Mouse (Mus musculus): ENCODE data around the gene Ptges3l. TPM values are rescaled to one million over a fixed set of nuclear protein-coding genes. Genes with fewer than 3 reads are reported as not detected.

Gene Ptges3l
- polyA plus RNA-seq, 1 experiment from 2014 or later = 13.4 TPM

- Histone ChIP-seq H3K27ac (replicated peaks) (peak overlapping the region; percentile 94), H3K4me2 (replicated peaks; ENCODE audit: low read depth) (peak overlapping the region; percentile 90), H3K4me1 (replicated peaks; ENCODE audit: control insufficient read depth, insufficient read depth) (peaks cover 12% of the 10 kb centered on the region), H3K9ac (ENCODE audit: low read length) (peak overlapping the region; percentile 77), H3K9me3 (ENCODE audit: control insufficient read depth, low read length) (no peaks in the 10 kb centered on the region), H3K4me3 (ENCODE audit: low read depth, low read length) (peak overlapping the region; percentile 80), H3K36me3 (ENCODE audit: control insufficient read depth, insufficient read depth, low read length) (peaks cover 9% of the 10 kb centered on the region), H3K27me3 (ENCODE audit: control insufficient read depth, insufficient read depth, low read length) (no peaks in the 10 kb centered on the region)
- peak; percentile 80 for TF ChIP-seq EP300 (optimal IDR thresholded peaks at IDR 0.05)
- TF ChIP-seq CTCF (IDR thresholded peaks at IDR 0.05; ENCODE audit: low read depth) = peak; percentile 50
- DNase-seq (ENCODE audit: low spot score) = peak; percentile 80
- ATAC-seq (ENCODE audit: low FRiP score, low TSS enrichment) = peak; percentile 79
- under 1% methylated on average over 51 of the region's 51 CpGs for WGBS
Measured at GRCm38 (mm10) chr11:101465101-101465868, 40.2 kb upstream of the Ptges3l start.

DNA sequence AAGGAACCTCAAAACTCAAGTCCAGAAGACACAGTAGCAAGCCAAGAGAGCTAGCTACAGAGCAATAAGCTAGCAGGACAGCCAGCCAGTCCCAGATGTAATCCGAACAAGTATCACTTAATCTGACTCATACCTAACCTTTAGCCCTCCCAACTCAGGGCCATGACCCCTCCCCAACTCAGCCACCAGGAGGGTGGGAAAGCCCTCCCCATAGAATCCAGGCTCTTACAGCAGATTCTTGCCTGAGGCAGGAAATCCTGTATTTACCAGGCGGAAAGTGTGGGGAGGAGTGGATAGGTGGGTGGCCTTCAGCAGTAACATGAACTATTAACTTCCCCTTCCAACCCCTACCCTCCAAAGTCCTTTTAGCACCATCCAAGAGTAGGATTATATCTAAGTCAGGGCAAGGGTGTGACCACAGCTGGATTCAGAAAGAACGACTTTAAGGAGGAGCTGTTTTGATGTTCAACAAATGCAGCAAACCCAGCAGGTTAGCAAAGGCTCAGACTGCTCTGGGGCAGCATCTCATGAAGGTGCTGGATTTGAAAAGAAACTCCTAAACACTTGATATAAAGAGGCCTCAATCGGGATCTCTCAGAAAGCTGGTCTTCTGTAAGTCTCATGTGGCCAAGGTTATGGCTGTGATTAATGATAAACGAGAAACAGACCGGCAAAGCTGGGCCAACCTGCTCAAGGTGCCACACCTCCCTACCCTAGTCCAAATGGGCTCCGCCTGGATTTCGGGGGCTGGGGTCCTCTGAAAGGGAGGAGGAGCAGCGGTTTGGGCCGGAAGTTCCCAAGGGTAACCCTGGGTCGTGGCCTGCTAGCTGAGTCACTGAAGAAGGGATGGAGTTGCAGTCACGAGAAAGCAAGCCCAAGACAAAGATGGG is 39.3 kb upstream of the Ptges3l start, which contains the start of gene Rnd2:
Rnd2 (plus strand) TSS at position 789 of the 890 bp plus-strand sequence.
- peaks cover 12% of the 10 kb centered on the region for H3K4me1 ChIP-seq (replicated peaks; ENCODE audit: control insufficient read depth, insufficient read depth)
- H3K4me2 ChIP-seq (replicated peaks; ENCODE audit: low read depth) = peak within 1 kb of the TSS; percentile 90
- H3K9me3 ChIP-seq (ENCODE audit: control insufficient read depth, low read length) = no peaks in the 10 kb centered on the region
- peak within 1 kb of the TSS; percentile 77 for H3K9ac ChIP-seq (ENCODE audit: low read length)
- no peak for DNase-seq (ENCODE audit: low spot score)
- H3K4me3 ChIP-seq (ENCODE audit: low read depth, low read length) = peak within 1 kb of the TSS; percentile 80
- WGBS = 9% methylated on average over 12 of the region's 12 CpGs
- H3K27me3 ChIP-seq (ENCODE audit: control insufficient read depth, insufficient read depth, low read length) = no peaks in the 10 kb centered on the region
- no peak; the same call in 1 of the 2 replicates for ATAC-seq (ENCODE audit: low FRiP score, low TSS enrichment)
- peak within 1 kb of the TSS; percentile 94 for H3K27ac ChIP-seq (replicated peaks)
- peak; percentile 6 for TF ChIP-seq EP300 (optimal IDR thresholded peaks at IDR 0.05)
- no peak for TF ChIP-seq CTCF (IDR thresholded peaks at IDR 0.05; ENCODE audit: low read depth)
- peaks cover 11% of the 10 kb centered on the region for H3K36me3 ChIP-seq (ENCODE audit: control insufficient read depth, insufficient read depth, low read length)

GRCm38 (mm10) chr11:101462583-101463440 is 37.7 kb upstream of the Ptges3l start:
- Histone ChIP-seq H3K4me2 (replicated peaks; ENCODE audit: low read depth) (no peak overlapping the region), H3K9ac (ENCODE audit: low read length) (no peak overlapping the region), H3K36me3 (ENCODE audit: control insufficient read depth, insufficient read depth, low read length) (peaks cover 22% of the 10 kb centered on the region), H3K9me3 (ENCODE audit: control insufficient read depth, low read length) (no peaks in the 10 kb centered on the region), H3K27ac (replicated peaks) (no peak overlapping the region), H3K27me3 (ENCODE audit: control insufficient read depth, insufficient read depth, low read length) (no peaks in the 10 kb centered on the region), H3K4me1 (replicated peaks; ENCODE audit: control insufficient read depth, insufficient read depth) (peaks cover 12% of the 10 kb centered on the region), H3K4me3 (ENCODE audit: low read depth, low read length) (no peak overlapping the region)
- ATAC-seq (ENCODE audit: low FRiP score, low TSS enrichment) (no peak), DNase-seq (ENCODE audit: low spot score) (no peak)
- TF ChIP-seq CTCF (IDR thresholded peaks at IDR 0.05; ENCODE audit: low read depth) = no peak
- TF ChIP-seq EP300 (optimal IDR thresholded peaks at IDR 0.05) = no peak
- 28% methylated on average over 13 of the region's 13 CpGs for WGBS

DNA sequence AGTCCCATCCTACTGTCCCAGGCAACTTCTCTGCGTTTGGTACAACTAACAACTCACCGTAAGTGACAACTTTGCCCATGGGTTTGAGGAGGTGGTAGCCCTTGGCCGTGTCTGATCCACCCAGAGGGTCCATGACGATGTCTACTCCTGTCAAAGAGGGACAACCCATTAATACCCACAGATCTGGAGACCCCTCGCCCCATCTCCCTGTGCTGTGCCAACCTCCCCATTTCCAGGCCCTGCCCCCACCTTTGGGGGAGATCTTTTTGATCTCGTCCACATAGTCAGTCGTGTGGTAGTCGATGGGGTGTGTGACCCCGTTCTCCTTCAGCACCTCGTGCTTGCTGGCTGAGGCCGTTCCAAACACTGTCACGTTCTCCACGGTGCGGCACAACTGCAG is 37.0 kb upstream of the Ptges3l start:
- DNase-seq (ENCODE audit: low spot score) (no peak), ATAC-seq (ENCODE audit: low FRiP score, low TSS enrichment) (no peak)
- no peak overlapping the region for H3K4me3 ChIP-seq (ENCODE audit: low read depth, low read length)
- no peaks in the 10 kb centered on the region for H3K27me3 ChIP-seq (ENCODE audit: control insufficient read depth, insufficient read depth, low read length)
- H3K4me2 ChIP-seq (replicated peaks; ENCODE audit: low read depth) = no peak overlapping the region
- H3K9ac ChIP-seq (ENCODE audit: low read length) = no peak overlapping the region
- WGBS = 80% methylated on average over 14 of the region's 14 CpGs
- peaks cover 12% of the 10 kb centered on the region for H3K4me1 ChIP-seq (replicated peaks; ENCODE audit: control insufficient read depth, insufficient read depth)
- no peak overlapping the region for H3K27ac ChIP-seq (replicated peaks)
- no peaks in the 10 kb centered on the region for H3K9me3 ChIP-seq (ENCODE audit: control insufficient read depth, low read length)
- H3K36me3 ChIP-seq (ENCODE audit: control insufficient read depth, insufficient read depth, low read length) = peaks cover 23% of the 10 kb centered on the region
- TF ChIP-seq EP300 (optimal IDR thresholded peaks at IDR 0.05) = no peak
- TF ChIP-seq CTCF (IDR thresholded peaks at IDR 0.05; ENCODE audit: low read depth) = no peak

GRCm38 (mm10) chr11:101460321-101460720 is 35.2 kb upstream of the Ptges3l start:
- Histone ChIP-seq H3K4me2 (replicated peaks; ENCODE audit: low read depth) (no peak overlapping the region), H3K9me3 (ENCODE audit: control insufficient read depth, low read length) (no peaks in the 10 kb centered on the region), H3K27ac (replicated peaks) (no peak overlapping the region), H3K9ac (ENCODE audit: low read length) (no peak overlapping the region), H3K36me3 (ENCODE audit: control insufficient read depth, insufficient read depth, low read length) (peaks cover 26% of the 10 kb centered on the region), H3K4me1 (replicated peaks; ENCODE audit: control insufficient read depth, insufficient read depth) (peaks cover 12% of the 10 kb centered on the region), H3K27me3 (ENCODE audit: control insufficient read depth, insufficient read depth, low read length) (no peaks in the 10 kb centered on the region), H3K4me3 (ENCODE audit: low read depth, low read length) (no peak overlapping the region)
- ATAC-seq (ENCODE audit: low FRiP score, low TSS enrichment) (no peak), DNase-seq (ENCODE audit: low spot score) (no peak)
- no peak for TF ChIP-seq CTCF (IDR thresholded peaks at IDR 0.05; ENCODE audit: low read depth)
- no peak for TF ChIP-seq EP300 (optimal IDR thresholded peaks at IDR 0.05)
- WGBS = 79% methylated on average over 15 of the region's 15 CpGs
